Mouse (Mus musculus) spleen, adult 2 months (tissue): Measurements from ENCODE around the gene Spp2. TPM values are rescaled to one million over a fixed set of nuclear protein-coding genes. Genes with fewer than 3 reads are reported as not detected.

ENCODE experiments used
- DNase-seq, 2 experiments: peaks; one replicate each; pipeline versions ENCODE4 v3.0.0 to v3.0.0-alpha.2; 2012 to 2021; ENCODE audit warnings: low spot score in 2 of 2, low read depth in 1 of 2
- H3K27ac ChIP-seq: fragments of 200-500 bp; 2 replicates; pipeline ENCODE4 v1.5.1; 2012; ENCODE audit warnings: low read length, inconsistent platforms; ENCODE audit not compliant: insufficient read depth
- H3K27me3 ChIP-seq: fragments of 200-500 bp; 2 replicates; pipeline ENCODE4 v1.6.1; 2012; ENCODE audit warnings: mild to moderate bottlenecking, moderate library complexity, low read length, inconsistent platforms; ENCODE audit not compliant: control insufficient read depth, insufficient read depth
- H3K36me3 ChIP-seq: fragments of 200-500 bp; 2 replicates; pipeline ENCODE4 v1.6.1; 2012; ENCODE audit warnings: mild to moderate bottlenecking, low read length, inconsistent platforms; ENCODE audit not compliant: control insufficient read depth, insufficient read depth
- H3K4me1 ChIP-seq: fragments of 200-500 bp; 2 replicates; pipeline ENCODE4 v1.6.1; 2011; ENCODE audit warnings: inconsistent platforms; ENCODE audit not compliant: control insufficient read depth, insufficient read depth, insufficient read length
- H3K4me3 ChIP-seq: fragments of 200-500 bp; 2 replicates; pipeline ENCODE4 v1.5.1; 2011; ENCODE audit warnings: mild to moderate bottlenecking, inconsistent platforms; ENCODE audit not compliant: insufficient read depth, insufficient read length; ENCODE audit errors: extremely low read depth
- CTCF ChIP-seq: fragments of 200-500 bp; IDR thresholded peaks from 2 replicates; pipeline ENCODE4 v1.5.1; 2011; ENCODE audit warnings: mild to moderate bottlenecking, inconsistent platforms; ENCODE audit not compliant: insufficient read depth, insufficient read length, insufficient replicate concordance; ENCODE audit errors: extremely low read depth
- POLR2A ChIP-seq: fragments of 200-500 bp; IDR thresholded peaks from 2 replicates; pipeline ENCODE4 v1.6.1; 2011; ENCODE audit warnings: low read depth, low read length, inconsistent platforms
- WGBS: fragments of 180-500 bp; shearing (Covaris S2); methylation state at CpG from one replicate; pipeline ENCODE4 v1.1.7; 2018; 5-methylcytosine and 5-hydroxymethylcytosine counted together
- polyA plus RNA-seq: library from polyadenylated mRNA; depleted of rRNA; stranded (reverse); fragments of >200 nt; gene quantifications from 2 replicates; pipeline ENCODE4 v1.2.3, GENCODE M21; 2012

Spp2 gene
- polyA plus RNA-seq, 1 experiment = 0.37 TPM

DNA sequence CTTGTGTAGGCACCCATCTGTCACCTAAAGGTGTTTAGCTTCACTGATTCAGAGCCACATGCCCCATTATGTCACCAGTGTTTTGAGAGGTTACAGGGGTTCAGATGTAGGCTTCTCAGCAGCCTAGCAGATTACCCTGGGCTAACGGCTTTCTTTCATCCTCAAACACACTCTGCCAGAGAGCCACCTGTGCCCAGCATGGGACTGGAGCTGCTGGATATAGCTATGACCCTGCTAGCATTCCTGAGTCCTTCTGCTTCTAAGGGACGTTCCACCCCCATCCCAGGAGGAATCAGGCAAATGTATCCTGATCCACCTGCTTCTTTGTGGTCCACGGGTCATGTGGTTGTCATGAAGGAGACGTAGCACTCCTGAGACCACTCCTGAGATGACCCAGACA lies 15.1 kb upstream of the Spp2 start:
- Histone ChIP-seq H3K27ac (no peak overlapping the region), H3K4me3 (no peak overlapping the region), H3K36me3 (no peaks in the 10 kb centered on the region), H3K4me1 (no peaks in the 10 kb centered on the region), H3K27me3 (no peaks in the 10 kb centered on the region)
- DNase-seq = no peak
- WGBS = 79% methylated on average over 4 of the region's 4 CpGs
- TF ChIP-seq CTCF (no peak), POLR2A (no peak)

DNA sequence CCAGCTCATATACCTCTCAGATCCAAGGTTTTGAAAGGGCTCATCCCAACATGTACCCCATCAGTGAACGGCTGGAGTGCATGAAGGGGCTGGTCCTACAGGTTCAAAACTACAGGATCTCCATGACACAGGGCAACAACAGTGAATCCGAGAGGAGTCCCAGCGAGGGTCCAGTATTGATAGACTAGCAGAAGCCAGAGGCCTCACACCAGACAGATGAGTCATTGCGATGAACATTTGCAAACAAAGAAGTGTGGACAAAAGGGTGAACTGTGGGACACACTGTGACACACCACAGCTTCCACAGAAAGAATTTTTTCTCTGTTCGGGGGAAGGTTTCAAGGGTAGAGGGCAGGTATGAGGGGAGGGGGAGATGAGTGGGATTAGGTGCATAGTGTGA lies 13.4 kb upstream of the Spp2 start:
- TF ChIP-seq POLR2A = no peak
- no peak for TF ChIP-seq CTCF
- H3K4me3 ChIP-seq = no peak overlapping the region
- H3K4me1 ChIP-seq = no peaks in the 10 kb centered on the region
- DNase-seq = no peak
- no peaks in the 10 kb centered on the region for H3K27me3 ChIP-seq
- H3K27ac ChIP-seq = no peak overlapping the region
- H3K36me3 ChIP-seq = no peaks in the 10 kb centered on the region
- 90% methylated on average over 5 of the region's 5 CpGs for WGBS

DNA sequence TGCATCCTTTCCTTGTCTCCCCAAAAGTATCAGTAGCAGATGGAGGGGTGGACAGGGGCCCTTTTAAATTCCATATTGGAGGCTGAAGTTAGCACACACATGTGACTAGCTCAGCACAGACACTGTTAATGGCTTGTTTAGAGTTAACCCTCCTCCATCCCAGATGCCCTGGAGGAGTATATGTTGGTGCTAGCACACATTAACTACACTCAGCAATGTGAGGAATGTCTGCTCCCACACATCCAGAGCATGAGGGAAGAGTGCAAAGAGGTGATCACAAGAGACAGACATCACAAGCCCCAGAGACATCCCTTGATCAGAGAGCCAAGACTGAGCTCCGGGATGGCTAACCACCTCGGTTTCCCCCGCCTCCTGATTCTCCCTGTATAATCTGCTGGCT lies 3.4 kb upstream of the Spp2 start:
- no peak for DNase-seq
- Histone ChIP-seq H3K27ac (no peak overlapping the region), H3K36me3 (no peaks in the 10 kb centered on the region), H3K4me1 (no peaks in the 10 kb centered on the region), H3K27me3 (no peaks in the 10 kb centered on the region), H3K4me3 (no peak overlapping the region)
- no peak for TF ChIP-seq POLR2A
- TF ChIP-seq CTCF = no peak
- 83% methylated on average over 3 of the region's 3 CpGs for WGBS

DNA sequence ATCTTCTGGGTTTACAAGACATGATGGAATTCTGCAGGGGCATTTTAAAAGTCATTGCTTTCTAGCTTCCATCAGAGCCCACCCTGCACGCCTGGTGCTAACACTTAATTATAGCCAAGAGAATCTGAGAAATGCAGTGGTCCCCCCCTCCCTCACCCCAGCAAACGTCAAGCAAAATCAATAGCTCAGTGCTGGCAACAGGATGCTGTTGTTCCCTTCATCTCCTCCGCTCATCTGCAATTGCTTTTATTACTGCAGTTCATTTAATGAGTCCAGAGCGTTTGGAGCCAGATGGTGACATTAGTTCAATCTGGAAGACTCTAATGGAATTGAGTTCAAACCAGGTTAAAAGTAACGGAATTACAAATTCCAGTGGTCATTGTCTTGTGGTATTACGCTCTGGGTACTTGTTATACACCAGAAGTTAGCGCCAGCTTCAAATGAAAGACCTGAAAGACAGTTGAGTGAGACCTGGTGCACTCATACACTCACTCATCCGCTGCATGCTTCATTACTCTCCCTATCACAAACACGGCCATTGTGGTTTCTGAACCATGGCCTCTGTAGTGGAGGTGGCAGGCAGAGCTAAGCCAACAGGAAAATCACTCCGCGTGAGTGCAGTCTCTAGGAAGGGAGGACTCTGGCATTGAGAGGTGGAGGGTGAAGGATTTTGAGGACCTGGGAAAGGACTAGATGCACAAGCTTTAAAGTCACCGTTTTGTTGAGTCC lies 519 bp upstream of the Spp2 start:
- 70% methylated on average over 12 of the region's 12 CpGs for WGBS
- TF ChIP-seq POLR2A (no peak), CTCF (no peak)
- Histone ChIP-seq H3K4me1 (no peaks in the 10 kb centered on the region), H3K27ac (no peak overlapping the region), H3K36me3 (no peaks in the 10 kb centered on the region), H3K4me3 (no peak overlapping the region), H3K27me3 (no peaks in the 10 kb centered on the region)
- no peak for DNase-seq

DNA sequence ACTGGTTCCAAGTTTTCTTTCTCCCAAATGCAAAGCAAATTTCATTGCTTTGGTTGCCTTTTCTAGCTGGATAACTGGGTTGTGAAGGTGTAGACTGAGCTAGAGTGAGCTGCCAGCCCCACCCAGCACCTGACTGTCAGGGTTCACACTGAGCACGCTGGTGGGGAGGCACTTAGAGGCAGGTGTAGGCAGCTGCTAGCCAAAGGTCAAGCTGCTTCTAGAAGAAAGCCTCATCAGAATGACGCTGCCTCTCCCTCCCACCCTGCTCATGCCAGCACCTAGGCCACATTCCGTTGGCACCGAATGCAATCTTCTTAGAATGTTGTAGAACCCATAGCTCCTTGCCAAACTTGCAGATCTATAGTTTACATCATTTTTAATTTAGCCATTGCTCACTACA lies 1.6 kb downstream of the Spp2 start:
- TF ChIP-seq CTCF (no peak), POLR2A (no peak)
- H3K4me3 ChIP-seq = no peak overlapping the region
- no peak overlapping the region for H3K27ac ChIP-seq
- 86% methylated on average over 4 of the region's 4 CpGs for whole genome bisulfite sequencing
- H3K36me3 ChIP-seq = no peaks in the 10 kb centered on the region
- no peaks in the 10 kb centered on the region for H3K27me3 ChIP-seq
- no peak for DNase-seq
- no peaks in the 10 kb centered on the region for H3K4me1 ChIP-seq

DNA sequence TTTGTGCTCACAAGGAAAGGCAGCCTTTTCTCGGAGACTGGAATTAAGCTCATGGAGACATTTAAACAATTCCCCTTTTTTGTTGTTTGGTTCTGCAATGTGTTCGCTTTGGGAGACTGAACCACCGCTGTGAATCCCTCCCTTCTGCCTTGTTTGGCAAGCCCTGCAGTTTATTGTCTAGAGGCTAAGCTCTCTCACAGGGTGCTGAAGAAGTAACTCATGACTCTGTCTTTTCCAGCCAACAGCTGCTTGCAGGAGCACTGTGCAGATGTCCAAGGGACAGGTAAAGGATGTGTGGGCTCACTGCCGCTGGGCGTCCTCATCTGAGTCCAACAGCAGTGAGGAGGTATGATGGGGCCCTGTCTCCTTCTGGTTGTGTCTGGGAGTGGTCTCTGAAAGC lies 5.3 kb downstream of the Spp2 start:
- DNase-seq = no peak
- H3K27me3 ChIP-seq = no peaks in the 10 kb centered on the region
- H3K4me1 ChIP-seq = no peaks in the 10 kb centered on the region
- H3K4me3 ChIP-seq = no peak overlapping the region
- no peak overlapping the region for H3K27ac ChIP-seq
- H3K36me3 ChIP-seq = no peaks in the 10 kb centered on the region
- 85% methylated on average over 5 of the region's 5 CpGs for WGBS
- TF ChIP-seq POLR2A (no peak), CTCF (no peak)

DNA sequence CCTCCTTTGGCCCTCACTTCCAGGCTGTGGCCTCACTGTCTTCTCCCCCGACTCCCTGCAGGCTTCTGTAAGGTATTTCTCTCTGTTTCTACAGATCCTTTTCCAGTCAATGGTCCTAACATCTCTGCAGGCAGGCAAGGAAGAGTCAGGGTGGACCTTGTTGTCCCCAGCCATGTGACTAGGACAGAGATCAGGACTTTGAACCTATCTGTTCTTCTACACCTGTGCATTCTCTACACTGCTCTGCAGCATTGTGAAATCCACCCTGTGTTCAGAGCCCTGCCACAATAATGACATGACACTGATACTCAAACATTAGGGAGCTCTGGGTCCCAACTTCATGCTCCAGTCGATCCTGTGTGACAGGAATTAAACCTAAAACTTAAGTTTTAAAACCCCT lies 12.2 kb downstream of the Spp2 start:
- H3K36me3 ChIP-seq = no peaks in the 10 kb centered on the region
- H3K4me1 ChIP-seq = no peaks in the 10 kb centered on the region
- TF ChIP-seq POLR2A = no peak
- no peak for TF ChIP-seq CTCF
- H3K4me3 ChIP-seq = no peak overlapping the region
- WGBS = 74% methylated on average over 2 of the region's 2 CpGs
- no peak for DNase-seq
- no peak overlapping the region for H3K27ac ChIP-seq
- no peaks in the 10 kb centered on the region for H3K27me3 ChIP-seq

DNA sequence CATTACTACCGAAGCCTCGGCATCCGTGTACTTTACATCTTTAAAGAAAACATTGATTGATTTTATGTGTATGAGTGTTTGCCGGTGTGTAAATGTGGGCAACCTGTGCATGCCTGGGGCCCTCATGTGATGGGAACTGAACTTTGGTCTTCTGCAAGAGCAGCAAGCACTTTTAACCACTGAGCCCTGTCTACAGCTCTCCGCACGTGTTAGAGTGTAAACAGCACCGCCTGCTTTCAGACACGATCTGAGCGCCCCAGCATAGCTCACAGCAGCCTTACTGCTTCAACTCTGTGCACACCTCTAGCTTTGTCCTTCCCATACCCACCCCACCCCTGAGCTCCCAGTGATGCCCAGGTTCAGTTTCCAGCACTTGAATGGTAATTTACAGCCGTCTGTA lies 15.3 kb downstream of the Spp2 start:
- WGBS = 89% methylated on average over 10 of the region's 10 CpGs
- no peak for DNase-seq
- Histone ChIP-seq H3K27me3 (no peaks in the 10 kb centered on the region), H3K27ac (no peak overlapping the region), H3K4me1 (no peaks in the 10 kb centered on the region), H3K4me3 (no peak overlapping the region), H3K36me3 (no peaks in the 10 kb centered on the region)
- TF ChIP-seq CTCF (no peak), POLR2A (no peak)
